Mouse (Mus musculus): Measurements from ENCODE around the gene Pdss2. TPM values are rescaled to one million over a fixed set of nuclear protein-coding genes. Genes with fewer than 3 reads are reported as not detected.
A peak's percentile ranks its signal among the peaks of the same experiment; 100 is the strongest.
"Not testable (repeated sequence)": the region's sequence is repeated elsewhere in the genome, so short reads cannot be mapped to it uniquely, and the experiment has no call there.

Pdss2 gene
- polyA plus RNA-seq, 1 experiment from 2014 or later: 13.9 TPM

- no peak for ATAC-seq (ENCODE audit: low FRiP score, low read depth)
- Histone ChIP-seq H3K9me3 (no peaks in the 10 kb centered on the region), H3K27ac (no peak overlapping the region), H3K36me3 (no peaks in the 10 kb centered on the region), H3K4me2 (replicated peaks) (no peak overlapping the region), H3K27me3 (replicated peaks) (no peaks in the 10 kb centered on the region), H3K9ac (no peak overlapping the region), H3K4me3 (no peak overlapping the region), H3K4me1 (peaks cover 10% of the 10 kb centered on the region; the same call in 1 of the 2 replicates)
- 50% methylated on average over 5 of the region's 5 CpGs for WGBS
These were observed 26.7 kb downstream of the Pdss2 start for GRCm38 (mm10) chr10:43247994-43248393.

GRCm38 (mm10) chr10:43252324-43252723, 31.0 kb downstream of the Pdss2 start:
- WGBS: 74% methylated on average over 4 of the region's 4 CpGs
- Histone ChIP-seq H3K27ac (no peak overlapping the region), H3K9me3 (no peaks in the 10 kb centered on the region)

DNA sequence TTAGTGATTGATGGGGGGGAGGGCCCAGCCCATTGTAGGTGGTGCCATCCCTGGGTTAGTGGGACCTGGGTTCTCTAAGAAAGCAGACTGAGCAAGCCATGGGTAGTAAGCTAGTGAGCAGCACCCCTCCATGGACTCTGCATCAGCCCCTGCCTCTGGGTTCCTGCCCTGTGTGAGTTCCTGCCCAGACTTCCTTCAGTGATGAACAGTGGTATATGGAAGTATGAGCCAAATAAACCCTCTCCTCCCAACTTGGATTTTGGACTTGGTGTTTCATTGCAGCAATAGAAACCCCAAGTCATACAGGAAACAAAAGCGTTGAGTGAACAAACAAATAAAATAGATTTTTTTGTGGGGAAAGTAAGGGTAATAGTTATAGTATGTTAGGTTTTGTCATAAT, 35.7 kb downstream of the Pdss2 start:
- H3K27ac ChIP-seq: not testable (repeated sequence)
- WGBS: no CpG with 5 or more reads among the region's 1 CpGs

More at GRCm38 (mm10) chr10:43252324-43252723, 31.0 kb downstream of the Pdss2 start:
- Histone ChIP-seq H3K4me1 (no peaks in the 10 kb centered on the region), H3K9ac (no peak overlapping the region), H3K4me3 (no peak overlapping the region), H3K36me3 (no peaks in the 10 kb centered on the region), H3K27me3 (replicated peaks) (no peaks in the 10 kb centered on the region), H3K4me2 (replicated peaks) (no peak overlapping the region)
- ATAC-seq (ENCODE audit: low FRiP score, low read depth): no peak

DNA sequence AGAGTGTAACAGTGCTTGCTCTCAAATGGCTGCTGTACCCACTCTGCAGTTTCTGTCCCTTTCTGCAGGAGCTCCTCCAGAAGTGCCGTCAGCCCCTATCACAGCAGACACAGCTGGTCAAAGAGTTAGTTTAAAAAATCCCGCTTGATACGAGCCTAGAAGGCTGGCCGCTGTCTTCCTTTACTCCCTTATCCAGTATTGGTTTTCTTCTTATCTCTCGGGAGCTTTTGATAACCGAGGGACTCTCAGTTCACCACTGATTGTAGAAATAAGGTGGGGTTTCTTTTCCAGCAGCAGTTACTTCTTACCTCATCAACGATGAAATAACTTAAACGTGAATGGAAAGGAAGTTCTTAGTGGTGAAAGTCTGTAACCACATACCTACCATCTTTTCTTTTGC, 36.2 kb downstream of the Pdss2 start:
- not testable (repeated sequence) for H3K4me3 ChIP-seq; H3K4me1 ChIP-seq; ATAC-seq (ENCODE audit: low FRiP score, low read depth); H3K9ac ChIP-seq; H3K36me3 ChIP-seq; H3K27me3 ChIP-seq (replicated peaks); H3K9me3 ChIP-seq; H3K4me2 ChIP-seq (replicated peaks); H3K27ac ChIP-seq
- WGBS: 89% methylated on average over 8 of the region's 8 CpGs

More for the DNA sequence above, 35.7 kb downstream of the Pdss2 start:
- not testable (repeated sequence) for H3K27me3 ChIP-seq (replicated peaks); H3K36me3 ChIP-seq; H3K9ac ChIP-seq; H3K4me1 ChIP-seq; H3K4me2 ChIP-seq (replicated peaks); ATAC-seq (ENCODE audit: low FRiP score, low read depth); H3K9me3 ChIP-seq; H3K4me3 ChIP-seq

DNA sequence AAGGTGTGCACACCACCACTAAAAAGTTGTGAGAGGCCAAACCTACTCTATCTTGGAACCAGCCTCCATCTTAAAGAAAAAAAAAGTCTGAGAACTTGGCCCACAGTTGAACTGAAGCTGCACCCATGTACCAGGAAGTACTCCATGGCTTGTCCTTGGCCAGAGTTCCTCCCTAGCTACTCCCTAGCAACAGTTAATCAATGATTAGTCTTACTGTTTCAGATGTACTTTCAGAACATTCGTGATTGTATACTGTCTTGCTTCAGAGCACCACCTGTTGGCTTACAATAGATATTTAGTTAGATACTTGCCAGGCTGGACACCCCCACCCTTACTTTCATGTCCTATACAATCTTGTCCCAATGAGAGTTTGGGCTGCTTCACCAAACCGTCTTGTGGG, 50.0 kb downstream of the Pdss2 start:
- Histone ChIP-seq H3K9me3 (no peaks in the 10 kb centered on the region), H3K4me1 (0 out of 2 replicates have a peak, but pooled peaks cover 2% of the 10 kb centered on the region), H3K9ac (no peak overlapping the region), H3K27ac (no peak overlapping the region), H3K4me2 (replicated peaks) (no peak overlapping the region), H3K27me3 (replicated peaks) (no peaks in the 10 kb centered on the region), H3K4me3 (no peak overlapping the region), H3K36me3 (no peaks in the 10 kb centered on the region)
- 85% methylated on average over 2 of the region's 2 CpGs for WGBS
- ATAC-seq (ENCODE audit: low FRiP score, low read depth): no peak

GRCm38 (mm10) chr10:43272381-43272780, 51.1 kb downstream of the Pdss2 start:
- Histone ChIP-seq H3K9ac (no peak overlapping the region), H3K4me3 (no peak overlapping the region), H3K36me3 (no peaks in the 10 kb centered on the region), H3K27me3 (replicated peaks) (no peaks in the 10 kb centered on the region), H3K4me2 (replicated peaks) (no peak overlapping the region), H3K27ac (no peak overlapping the region), H3K4me1 (0 out of 2 replicates have a peak, but pooled peaks cover 2% of the 10 kb centered on the region), H3K9me3 (no peaks in the 10 kb centered on the region)
- WGBS: 59% methylated on average over 4 of the region's 4 CpGs
- ATAC-seq (ENCODE audit: low FRiP score, low read depth): no peak

- H3K4me3 ChIP-seq: no peak overlapping the region
- 0 out of 2 replicates have a peak, but pooled peaks cover 2% of the 10 kb centered on the region for H3K4me1 ChIP-seq
- H3K36me3 ChIP-seq: no peaks in the 10 kb centered on the region
- no peak overlapping the region for H3K4me2 ChIP-seq (replicated peaks)
- 74% methylated on average over 3 of the region's 3 CpGs for WGBS
- no peak overlapping the region for H3K9ac ChIP-seq
- H3K27ac ChIP-seq: no peak overlapping the region
- H3K27me3 ChIP-seq (replicated peaks): no peaks in the 10 kb centered on the region
- H3K9me3 ChIP-seq: no peaks in the 10 kb centered on the region
- ATAC-seq (ENCODE audit: low FRiP score, low read depth): no peak
These were observed 51.8 kb downstream of the Pdss2 start for GRCm38 (mm10) chr10:43273057-43273456.

DNA sequence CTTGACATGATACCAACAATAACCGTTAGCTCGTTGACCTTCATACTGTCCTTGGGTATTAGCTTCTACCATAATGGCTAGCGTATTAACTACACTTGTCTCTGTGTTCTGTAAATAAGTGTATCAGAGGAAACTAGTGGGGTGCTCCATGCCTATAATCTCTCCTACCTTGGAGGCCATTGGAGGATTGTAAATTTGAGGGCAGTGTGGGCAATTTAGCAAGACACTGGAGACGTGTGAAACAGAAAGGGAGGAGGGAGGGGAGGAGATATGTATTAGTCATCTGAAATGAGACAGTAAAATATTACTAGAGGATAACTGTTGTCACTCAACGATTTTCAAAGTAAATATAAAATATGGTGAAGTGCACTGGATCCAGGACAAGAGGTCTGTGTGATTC, 54.2 kb downstream of the Pdss2 start:
- H3K27ac ChIP-seq: no peak overlapping the region
- no peaks in the 10 kb centered on the region for H3K27me3 ChIP-seq (replicated peaks)
- 0 out of 2 replicates have a peak, but pooled peaks cover 6% of the 10 kb centered on the region for H3K4me1 ChIP-seq
- no peak overlapping the region for H3K9ac ChIP-seq
- H3K4me2 ChIP-seq (replicated peaks): no peak overlapping the region
- ATAC-seq (ENCODE audit: low FRiP score, low read depth): no peak
- no peaks in the 10 kb centered on the region for H3K36me3 ChIP-seq
- WGBS: 72% methylated on average over 5 of the region's 5 CpGs
- no peak overlapping the region for H3K4me3 ChIP-seq
- no peaks in the 10 kb centered on the region for H3K9me3 ChIP-seq

DNA sequence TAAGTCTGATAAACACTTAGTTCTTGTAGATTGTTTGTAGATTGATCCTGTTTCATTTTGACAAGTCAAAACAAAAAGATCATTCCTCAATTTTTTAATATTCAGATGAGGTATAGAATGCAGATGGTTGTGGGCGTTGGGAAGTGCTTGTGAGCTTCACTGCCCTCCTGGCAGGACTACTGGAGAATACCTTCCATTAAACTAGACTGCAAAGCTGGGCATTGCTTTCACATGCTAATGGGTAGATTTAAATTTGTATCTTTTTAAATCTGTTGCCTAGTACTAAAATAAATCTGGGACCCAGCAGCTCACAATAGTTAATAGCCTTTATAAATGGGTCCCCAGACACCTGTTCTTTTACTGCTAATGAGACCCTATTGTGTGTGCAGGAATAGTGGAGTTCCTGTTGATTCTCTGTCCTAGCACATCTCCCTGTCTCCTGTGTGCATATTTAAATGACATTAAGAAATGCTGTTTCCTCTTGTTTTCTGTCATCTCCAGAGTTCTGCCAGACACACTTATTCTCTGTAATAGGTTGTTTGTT, 54.9 kb downstream of the Pdss2 start:
- 26% methylated on average over 1 of the region's 1 CpGs for WGBS
- H3K27ac ChIP-seq: no peak overlapping the region
- H3K27me3 ChIP-seq (replicated peaks): no peaks in the 10 kb centered on the region
- peak; percentile 71; the same call in 1 of the 2 replicates for ATAC-seq (ENCODE audit: low FRiP score, low read depth)
- H3K9me3 ChIP-seq: no peaks in the 10 kb centered on the region
- H3K9ac ChIP-seq: no peak overlapping the region
- no peaks in the 10 kb centered on the region for H3K36me3 ChIP-seq
- no peak overlapping the region for H3K4me2 ChIP-seq (replicated peaks)
- H3K4me3 ChIP-seq: no peak overlapping the region
- H3K4me1 ChIP-seq: 0 out of 2 replicates have a peak, but pooled peaks cover 6% of the 10 kb centered on the region

GRCm38 (mm10) chr10:43277266-43278145, 56.2 kb downstream of the Pdss2 start:
- no peak overlapping the region for H3K27ac ChIP-seq
- 56% methylated on average over 8 of the region's 8 CpGs for WGBS
- no peaks in the 10 kb centered on the region for H3K27me3 ChIP-seq (replicated peaks)
- no peaks in the 10 kb centered on the region for H3K36me3 ChIP-seq
- no peak overlapping the region for H3K4me2 ChIP-seq (replicated peaks)
- H3K9ac ChIP-seq: no peak overlapping the region
- no peak for ATAC-seq (ENCODE audit: low FRiP score, low read depth)
- no peaks in the 10 kb centered on the region for H3K9me3 ChIP-seq
- 0 out of 2 replicates have a peak, but pooled peaks cover 4% of the 10 kb centered on the region for H3K4me1 ChIP-seq
- no peak overlapping the region for H3K4me3 ChIP-seq

DNA sequence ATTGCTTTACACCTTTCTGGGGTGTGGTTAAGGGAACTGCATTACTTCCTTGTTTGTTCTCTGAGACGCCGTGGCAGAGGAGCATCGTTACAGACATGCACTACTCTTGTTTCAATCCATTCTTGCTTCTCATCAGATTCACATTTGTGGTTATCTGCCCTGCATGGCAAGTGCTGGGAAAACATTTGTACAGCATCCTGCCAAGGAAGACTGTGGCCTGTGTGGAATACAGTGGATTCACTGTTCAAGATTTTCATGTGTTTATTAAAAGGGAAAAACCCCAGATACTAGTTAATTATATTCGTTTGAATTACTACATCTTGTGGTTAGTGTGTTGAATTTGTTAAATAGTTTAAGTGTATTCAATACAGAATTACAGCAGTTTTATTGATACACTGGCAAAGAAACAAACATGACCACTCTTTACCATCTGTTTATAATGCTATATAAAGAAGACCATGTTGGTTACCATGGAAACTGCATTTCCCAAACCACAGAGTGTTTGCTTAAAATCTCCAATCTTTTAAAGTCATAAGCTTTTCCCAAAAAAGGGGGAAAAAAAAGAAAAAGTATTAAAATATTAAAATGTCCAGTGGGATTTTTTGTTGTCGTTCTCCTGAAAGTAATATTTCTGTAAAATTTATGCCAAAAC, 58.5 kb downstream of the Pdss2 start:
- no peak overlapping the region for H3K4me2 ChIP-seq (replicated peaks)
- H3K4me1 ChIP-seq: 0 out of 2 replicates have a peak, but pooled peaks cover 4% of the 10 kb centered on the region
- H3K4me3 ChIP-seq: no peak overlapping the region
- 79% methylated on average over 5 of the region's 5 CpGs for WGBS
- H3K9ac ChIP-seq: no peak overlapping the region
- no peak overlapping the region for H3K27ac ChIP-seq
- H3K36me3 ChIP-seq: no peaks in the 10 kb centered on the region
- no peaks in the 10 kb centered on the region for H3K27me3 ChIP-seq (replicated peaks)
- no peak for ATAC-seq (ENCODE audit: low FRiP score, low read depth)
- no peaks in the 10 kb centered on the region for H3K9me3 ChIP-seq

- no peak overlapping the region for H3K9ac ChIP-seq
- H3K36me3 ChIP-seq: no peaks in the 10 kb centered on the region
- H3K4me2 ChIP-seq (replicated peaks): no peak overlapping the region
- H3K27ac ChIP-seq: no peak overlapping the region
- no peaks in the 10 kb centered on the region for H3K27me3 ChIP-seq (replicated peaks)
- H3K4me3 ChIP-seq: no peak overlapping the region
- H3K4me1 ChIP-seq: no peaks in the 10 kb centered on the region
- 82% methylated on average over 1 of the region's 1 CpGs for WGBS
- H3K9me3 ChIP-seq: no peaks in the 10 kb centered on the region
- ATAC-seq (ENCODE audit: low FRiP score, low read depth): no peak
These were observed 64.3 kb downstream of the Pdss2 start for GRCm38 (mm10) chr10:43285541-43285940.

Measured in neural tube, embryonic 12.5 days (tissue).